Mouse (Mus musculus) brain, embryonic 14.5 days (tissue): ENCODE results near the gene Unc5cl. TPM values are rescaled to one million over a fixed set of nuclear protein-coding genes. Genes with fewer than 3 reads are reported as not detected.
"Not testable (repeated sequence)": the region's sequence is repeated elsewhere in the genome, so short reads cannot be mapped to it uniquely, and the experiment has no call there.

Source experiments
- DNase-seq: peaks from one replicate; pipeline ENCODE4 v3.0.0-alpha.2; 2011; ENCODE audit warnings: low read depth
- CTCF ChIP-seq: fragments of 200-500 bp; IDR thresholded peaks from 2 replicates; pipeline ENCODE4 v1.5.1; 2012; ENCODE audit warnings: inconsistent platforms, mild to moderate bottlenecking, moderate library complexity, borderline replicate concordance; ENCODE audit not compliant: insufficient read depth, insufficient read length; ENCODE audit errors: extremely low read depth
- POLR2A ChIP-seq: fragments of 200-500 bp; IDR thresholded peaks from 2 replicates; pipeline ENCODE4 v1.6.1; 2012; ENCODE audit warnings: mild to moderate bottlenecking, inconsistent platforms, borderline replicate concordance; ENCODE audit not compliant: poor library complexity, insufficient read depth, insufficient read length, severe bottlenecking; ENCODE audit errors: extremely low read depth
- polyA plus RNA-seq: library from polyadenylated mRNA; depleted of rRNA; stranded (reverse); fragments of >200 nt; gene quantifications from 2 replicates; pipeline ENCODE4 v1.2.3, GENCODE M21; 2012

The Unc5cl gene
- polyA plus RNA-seq, 1 experiment = 0.14 TPM

GRCm38 (mm10) chr17:48454190-48454589 is 511 bp upstream of the Unc5cl start:
- TF ChIP-seq CTCF (no peak), POLR2A (no peak)
- DNase-seq = no peak

- TF ChIP-seq POLR2A = no peak
- no peak for TF ChIP-seq CTCF
- DNase-seq = no peak
These were observed 1.3 kb downstream of the Unc5cl start for GRCm38 (mm10) chr17:48455955-48456354.

GRCm38 (mm10) chr17:48457971-48458653 is 3.4 kb downstream of the Unc5cl start:
- DNase-seq = no peak
- TF ChIP-seq CTCF (no peak), POLR2A (no peak)

GRCm38 (mm10) chr17:48462096-48462495 is 7.4 kb downstream of the Unc5cl start:
- TF ChIP-seq CTCF (no peak), POLR2A (no peak)
- no peak for DNase-seq

GRCm38 (mm10) chr17:48463391-48463790 is 8.7 kb downstream of the Unc5cl start:
- DNase-seq = no peak

GRCm38 (mm10) chr17:48466769-48467394 is 12.2 kb downstream of the Unc5cl start:
- TF ChIP-seq POLR2A = no peak
- DNase-seq = peak; percentile 14

More at GRCm38 (mm10) chr17:48463391-48463790, 8.7 kb downstream of the Unc5cl start:
- TF ChIP-seq POLR2A (no peak), CTCF (no peak)

GRCm38 (mm10) chr17:48467395-48468231 is 12.9 kb downstream of the Unc5cl start:
- peak; percentile 90 for DNase-seq
- TF ChIP-seq POLR2A (no peak), CTCF (peak; percentile 98)

GRCm38 (mm10) chr17:48474282-48474681 is 19.6 kb downstream of the Unc5cl start:
- not testable (repeated sequence) for DNase-seq

GRCm38 (mm10) chr17:48475444-48475843 is 20.7 kb downstream of the Unc5cl start:
- TF ChIP-seq CTCF (no peak), POLR2A (no peak)
- no peak for DNase-seq

GRCm38 (mm10) chr17:48479952-48480351 is 25.3 kb downstream of the Unc5cl start:
- TF ChIP-seq POLR2A = no peak
- no peak for TF ChIP-seq CTCF
- peak; percentile 50 for DNase-seq

GRCm38 (mm10) chr17:48483764-48484163 is 29.1 kb downstream of the Unc5cl start:
- no peak for DNase-seq
- TF ChIP-seq CTCF (no peak), POLR2A (no peak)
